ENCODE assay signal across 14 mouse cellular contexts in the genomic region with DNA sequence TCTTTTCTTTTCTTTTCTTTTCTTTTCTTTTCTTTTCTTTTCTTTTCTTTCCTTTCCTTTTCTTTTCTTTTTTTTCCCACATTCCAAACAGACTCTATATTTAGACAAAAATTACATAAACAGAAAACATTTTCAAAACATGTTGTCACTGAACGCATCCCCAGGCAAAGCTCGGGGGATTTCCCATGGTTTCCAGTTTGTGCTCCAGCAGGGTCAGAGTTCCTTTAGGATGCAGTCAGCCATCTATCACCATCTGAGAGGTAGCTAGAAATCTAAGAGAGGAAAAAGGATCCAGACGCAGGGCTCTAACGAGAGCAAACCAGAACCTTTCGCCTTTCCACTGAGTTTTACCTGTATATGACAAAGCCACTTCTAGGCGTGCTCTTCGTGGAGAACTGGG.
"Had no signal": no experiment of that assay in that cellular context is flagged by ENCODE, and none has a peak within 500 bp of the region (broad histone marks: within the 10 kb centered on the region; RNA-seq: fewer than 3 reads in every experiment).

No protein-coding gene starts in this region.

- H3K9me3 ChIP-seq: kidney, embryonic 15.5 days; limb, embryonic 10.5 days; liver, embryonic 15.5 days; stomach, embryonic 15.5 days had no signal

- H3K36me3 ChIP-seq: kidney, embryonic 15.5 days; limb, embryonic 10.5 days; limb, embryonic 13.5 days; liver, embryonic 12.5 days; liver, embryonic 15.5 days; stomach, embryonic 15.5 days had no signal

- H3K27me3 ChIP-seq: kidney, embryonic 15.5 days; limb, embryonic 13.5 days; liver, embryonic 12.5 days; liver, embryonic 15.5 days; stomach, embryonic 15.5 days had no signal

- ATAC-seq: liver, embryonic 12.5 days had no signal

- H3K27ac ChIP-seq: kidney, embryonic 15.5 days; limb, embryonic 10.5 days; limb, embryonic 13.5 days; liver, embryonic 12.5 days; liver, embryonic 15.5 days; macrophage; stomach, embryonic 15.5 days had no signal

- H3K4me1 ChIP-seq: kidney, embryonic 15.5 days; limb, embryonic 10.5 days; liver, embryonic 12.5 days; liver, embryonic 15.5 days; stomach, embryonic 15.5 days had no signal

- H3K4me3 ChIP-seq: kidney, embryonic 15.5 days; limb, embryonic 10.5 days; limb, embryonic 13.5 days; liver, embryonic 12.5 days; liver, embryonic 15.5 days; stomach, embryonic 15.5 days had no signal

- H3K9ac ChIP-seq: kidney, embryonic 15.5 days; limb, embryonic 13.5 days; liver, embryonic 12.5 days; liver, embryonic 15.5 days; stomach, embryonic 15.5 days had no signal

- DNase-seq: kidney, adult 8-10 months; kidney, postnatal 10 days; kidney, postnatal 4 days; liver; lung, adult 2 months; midbrain, embryonic 14.5 days; thymus, postnatal 25 days had no signal

- H3K4me2 ChIP-seq: kidney, embryonic 15.5 days; limb, embryonic 13.5 days; liver, embryonic 12.5 days; liver, embryonic 15.5 days; stomach, embryonic 15.5 days had no signal
